Mouse (Mus musculus) skeletal muscle tissue, adult 2 months (tissue): ENCODE results near the gene Cars.
"Not testable (repeated sequence)": the region's sequence is repeated elsewhere in the genome, so short reads cannot be mapped to it uniquely, and the experiment has no call there.

Experiments used
- DNase-seq: peaks from one replicate; pipeline ENCODE4 v3.0.0-alpha.2; 2012; ENCODE audit warnings: low read depth, low spot score

Gene Cars

GRCm38 (mm10) chr7:143599428-143600230 is at the start of gene Cars:
Cars (minus strand) TSS chr7:143600090.
- DNase-seq: peak; percentile 94

DNA sequence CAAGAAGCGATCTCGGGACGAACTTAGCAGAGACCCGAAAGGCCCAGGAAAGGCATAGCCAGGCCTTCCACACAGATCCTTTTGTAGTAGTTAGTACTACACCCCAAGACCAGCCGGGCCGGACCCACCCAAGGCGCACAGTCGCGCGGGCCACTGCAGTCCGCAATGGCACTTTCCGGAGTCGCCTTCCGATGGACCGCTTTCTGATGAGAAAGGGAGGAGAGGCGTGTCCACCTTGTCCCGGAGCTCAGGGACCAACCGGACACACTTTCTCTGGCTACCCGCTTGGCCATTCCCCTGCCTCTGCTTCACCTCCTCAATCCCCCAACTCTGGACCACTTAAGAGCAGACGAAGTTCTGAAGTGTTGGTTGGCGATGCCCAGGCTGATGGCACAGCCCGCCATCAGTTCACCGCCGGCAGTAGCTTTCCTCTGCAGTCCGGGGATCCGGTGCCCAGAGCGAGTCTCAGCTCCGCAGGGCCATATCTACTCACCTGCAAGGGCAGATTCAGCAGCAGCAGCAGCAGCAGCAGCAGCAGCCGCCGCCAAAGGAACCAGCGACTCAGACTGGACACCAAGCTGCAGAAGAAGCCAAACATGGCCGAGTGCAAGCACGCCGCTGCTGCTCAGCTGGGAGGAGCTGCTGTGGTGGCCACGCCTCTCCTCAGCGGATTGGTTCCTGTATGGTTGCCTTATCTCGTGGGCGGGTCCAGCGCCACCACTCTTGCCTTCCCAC is 49.3 kb upstream of the Cars start, which contains the start of gene Tnfrsf22:
Tnfrsf22 (minus strand) TSS at position 628 of the 735 bp plus-strand sequence.
- DNase-seq: peak; percentile 52

- not testable (repeated sequence) for DNase-seq
These were observed 44.1 kb upstream of the Cars start for GRCm38 (mm10) chr7:143643949-143644348.

GRCm38 (mm10) chr7:143636674-143637073 is 36.8 kb upstream of the Cars start:
- no peak for DNase-seq

DNA sequence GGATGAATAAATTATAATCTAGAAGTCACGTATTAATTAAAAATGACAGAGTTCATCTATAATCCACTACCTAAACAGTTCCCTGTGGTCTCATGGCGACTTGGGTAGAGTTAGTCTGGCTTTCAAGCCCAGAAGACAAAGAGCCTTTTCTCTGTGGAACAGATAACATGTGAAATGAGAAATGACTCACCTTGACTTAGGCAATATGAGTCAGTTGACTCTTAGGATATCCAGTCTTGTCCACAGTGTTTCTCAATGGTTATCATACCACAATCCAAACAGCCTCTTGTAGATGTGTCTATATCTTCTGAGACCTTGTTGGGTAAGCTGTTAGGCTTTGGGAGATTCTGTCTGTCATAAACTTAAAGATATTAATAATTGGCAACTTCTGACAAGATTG is 31.6 kb upstream of the Cars start:
- no peak for DNase-seq

GRCm38 (mm10) chr7:143629501-143629900 is 29.6 kb upstream of the Cars start:
- no peak for DNase-seq

- no peak for DNase-seq
These were observed 28.6 kb upstream of the Cars start, which contains the start of gene Tnfrsf26 for GRCm38 (mm10) chr7:143628540-143628939. Tnfrsf26 (minus strand) TSS chr7:143628722.

GRCm38 (mm10) chr7:143627555-143628286 is 27.8 kb upstream of the Cars start:
- no peak for DNase-seq

DNA sequence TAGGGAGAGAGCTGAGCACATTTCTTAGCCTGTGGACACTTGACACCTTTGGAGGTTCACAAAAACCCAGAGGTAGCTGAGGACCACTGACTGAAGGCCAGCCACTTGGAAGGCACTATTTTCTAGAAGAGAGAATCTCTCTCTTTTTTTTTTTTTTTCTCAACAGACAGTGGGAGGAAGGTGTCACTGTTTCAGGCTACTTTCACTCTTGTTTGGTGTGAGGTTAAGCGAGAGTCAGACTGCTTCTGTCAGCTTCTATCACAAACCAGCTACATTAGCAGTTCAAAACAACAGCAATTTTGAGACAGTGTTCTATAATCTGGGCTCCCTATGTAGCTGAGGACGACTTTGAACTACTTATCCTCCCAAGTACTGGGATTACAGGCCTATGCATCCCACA is 26.3 kb upstream of the Cars start:
- no peak for DNase-seq

DNA sequence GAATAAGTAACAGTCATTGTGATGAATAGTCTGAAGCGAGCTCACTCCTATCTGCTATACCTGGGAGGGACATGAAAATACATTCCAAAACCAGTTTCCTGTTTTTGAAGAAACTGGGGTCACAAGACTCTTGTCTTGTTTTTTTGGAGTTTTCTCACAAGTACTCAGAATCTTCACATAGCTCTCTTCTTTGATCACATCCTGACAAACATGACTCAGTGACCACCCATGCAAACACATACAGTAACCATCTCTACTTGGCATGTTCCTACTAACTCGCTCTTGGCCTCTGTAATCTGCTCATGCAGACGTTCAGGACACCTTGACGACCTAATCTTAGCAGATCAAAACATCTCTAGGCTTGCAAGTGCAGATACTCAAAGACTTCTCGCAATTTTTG is 25.3 kb upstream of the Cars start:
- no peak for DNase-seq

DNA sequence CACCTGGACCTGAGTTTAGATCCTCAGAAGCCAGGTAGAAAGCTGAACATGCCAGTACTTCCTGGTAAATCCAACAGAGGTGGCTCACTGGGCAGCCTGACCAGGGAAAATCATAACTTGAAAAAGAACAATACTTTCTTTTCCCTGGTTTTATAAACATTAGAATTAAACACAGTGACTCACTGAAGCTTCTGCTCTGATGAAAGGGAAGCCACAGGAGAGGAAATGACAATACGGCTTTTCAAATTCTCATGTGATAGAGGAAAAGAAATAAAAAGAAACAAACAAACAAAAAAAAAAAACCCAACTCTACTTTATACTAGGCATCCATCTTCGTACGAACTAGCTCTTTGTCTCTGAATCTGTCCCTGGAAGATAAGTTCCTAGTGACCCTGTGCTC is 24.7 kb upstream of the Cars start:
- no peak for DNase-seq

DNA sequence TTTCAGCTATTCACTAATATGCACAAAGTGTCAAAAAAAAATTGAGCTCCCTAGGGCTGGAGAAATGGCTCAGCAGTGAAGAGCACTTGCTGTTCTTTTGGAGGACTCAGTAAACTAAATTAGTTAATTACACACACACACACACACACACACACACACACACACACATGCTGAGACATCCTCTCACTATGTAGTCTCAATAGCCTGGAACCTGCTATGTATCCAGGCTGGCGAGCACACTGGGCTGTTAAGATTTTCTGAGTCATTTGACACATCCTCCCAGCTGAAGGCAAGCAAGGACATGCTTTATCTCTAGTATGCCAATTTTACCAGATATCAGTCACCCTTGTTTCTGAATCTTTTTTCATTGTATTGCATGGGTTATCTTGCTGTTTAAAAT is 21.1 kb upstream of the Cars start:
- no peak for DNase-seq

- peak; percentile 21 for DNase-seq
These were observed 14.7 kb upstream of the Cars start for GRCm38 (mm10) chr7:143614404-143615135.

- no peak for DNase-seq
These were observed 12.3 kb upstream of the Cars start for GRCm38 (mm10) chr7:143612215-143612614.

- no peak for DNase-seq
These were observed 5.4 kb upstream of the Cars start for GRCm38 (mm10) chr7:143605321-143605720.

GRCm38 (mm10) chr7:143604889-143605288 is 5.0 kb upstream of the Cars start:
- DNase-seq: no peak

DNA sequence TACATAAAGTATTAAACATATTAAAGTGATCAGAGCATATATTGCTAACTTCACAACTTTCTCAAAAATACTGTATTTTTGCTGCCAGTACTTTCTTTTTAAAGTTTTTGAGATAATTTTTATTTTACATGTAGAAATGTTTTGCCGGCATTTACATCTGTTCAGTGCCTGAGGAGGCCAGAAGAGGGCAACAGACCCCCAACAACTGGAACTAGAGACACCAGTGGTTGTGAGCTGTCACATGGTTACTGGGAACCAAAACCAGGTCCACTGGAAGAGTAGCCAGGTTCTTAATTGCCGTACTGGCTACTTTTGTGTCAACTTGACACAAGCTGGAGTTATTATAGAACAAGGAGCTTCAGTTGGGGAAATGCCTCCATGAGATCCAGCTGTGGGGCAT is 1.8 kb upstream of the Cars start:
- DNase-seq: no peak

DNA sequence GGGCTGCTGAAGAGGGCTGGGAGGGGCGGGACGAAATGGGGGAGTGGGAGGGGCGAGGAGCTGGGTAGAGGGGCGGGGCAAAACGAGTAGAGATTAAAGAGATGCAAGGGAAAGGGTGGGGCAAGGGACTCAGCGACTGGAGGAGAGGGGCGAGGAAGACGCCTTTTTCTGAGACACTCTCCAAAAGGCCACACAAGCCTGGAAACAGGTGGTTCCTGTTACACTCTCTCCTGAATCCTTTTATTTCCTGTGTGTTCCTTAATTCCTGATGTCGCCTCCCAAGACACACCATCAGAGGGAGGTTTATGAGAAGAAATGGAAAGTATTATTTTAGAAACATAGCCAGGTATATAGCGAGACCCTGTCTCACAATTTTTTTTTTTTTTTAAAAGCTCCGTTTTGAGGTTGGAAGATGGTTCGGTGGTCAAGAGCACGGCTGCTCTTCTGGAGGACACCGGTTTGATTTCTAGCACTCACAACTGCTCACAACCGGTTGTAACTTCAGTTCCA is 396 bp upstream of the Cars start:
- no peak for DNase-seq

- no peak for DNase-seq
These were observed 5.0 kb downstream of the Cars start for GRCm38 (mm10) chr7:143594865-143595264.

DNA sequence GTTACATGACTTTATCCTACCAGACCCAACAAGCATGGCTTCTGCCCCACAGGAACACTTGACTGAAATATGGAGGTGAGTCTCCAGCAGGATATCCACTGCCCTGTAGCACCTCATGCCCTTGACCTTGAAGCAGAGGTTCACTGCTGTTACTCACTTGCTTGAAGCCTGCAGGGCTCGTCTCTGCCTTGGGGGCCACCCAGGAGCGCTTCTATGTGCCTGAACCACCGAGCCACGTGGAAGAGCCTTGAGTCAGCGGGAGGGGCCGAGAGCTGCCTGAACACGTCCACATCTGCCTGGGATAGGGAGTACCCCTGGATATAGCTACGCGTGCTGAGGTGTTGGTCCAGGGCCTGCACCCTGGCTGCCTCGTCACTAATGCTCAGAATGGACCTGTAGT is 7.6 kb downstream of the Cars start:
- no peak for DNase-seq

- peak; percentile 72 for DNase-seq
These were observed 11.9 kb downstream of the Cars start for GRCm38 (mm10) chr7:143588006-143588405.
